Mouse (Mus musculus): Measurements from ENCODE around the gene Abtb2.

Abtb2 gene

GRCm38 (mm10) chr2:103659648-103660556, 93.8 kb downstream of the Abtb2 start:
- DNase-seq (ENCODE audit: low spot score in 2 of 2), result no peak

GRCm38 (mm10) chr2:103661696-103662095, 95.6 kb downstream of the Abtb2 start:
- no peak for DNase-seq (ENCODE audit: low spot score in 2 of 2)

GRCm38 (mm10) chr2:103662121-103662520, 96.0 kb downstream of the Abtb2 start:
- DNase-seq (ENCODE audit: low spot score in 2 of 2), result peak; percentile 56 to 62

GRCm38 (mm10) chr2:103664341-103664740, 98.2 kb downstream of the Abtb2 start:
- DNase-seq (ENCODE audit: low spot score in 2 of 2), result peak; percentile 56 to 59

GRCm38 (mm10) chr2:103667962-103668815, 102.1 kb downstream of the Abtb2 start:
- peak; percentile 70 to 79 for DNase-seq (ENCODE audit: low spot score in 2 of 2)

- no peak for DNase-seq (ENCODE audit: low spot score in 2 of 2)
Measured at GRCm38 (mm10) chr2:103668939-103669338, 102.8 kb downstream of the Abtb2 start.

- DNase-seq (ENCODE audit: low spot score in 2 of 2), result no peak
Measured at GRCm38 (mm10) chr2:103669561-103669960, 103.5 kb downstream of the Abtb2 start.

GRCm38 (mm10) chr2:103670276-103670680, 104.2 kb downstream of the Abtb2 start:
- DNase-seq (ENCODE audit: low spot score in 2 of 2), result no peak

- DNase-seq (ENCODE audit: low spot score in 2 of 2), result no peak
Measured at GRCm38 (mm10) chr2:103672573-103673119, 106.5 kb downstream of the Abtb2 start.

- no peak for DNase-seq (ENCODE audit: low spot score in 2 of 2)
Measured at GRCm38 (mm10) chr2:103673609-103674008, 107.5 kb downstream of the Abtb2 start.

GRCm38 (mm10) chr2:103675391-103675790, 109.3 kb downstream of the Abtb2 start:
- DNase-seq (ENCODE audit: low spot score in 2 of 2), result no peak

- DNase-seq (ENCODE audit: low spot score in 2 of 2), result no peak
Measured at GRCm38 (mm10) chr2:103676808-103677207, 110.7 kb downstream of the Abtb2 start.

- no peak for DNase-seq (ENCODE audit: low spot score in 2 of 2)
Measured at GRCm38 (mm10) chr2:103677614-103678369, 111.7 kb downstream of the Abtb2 start.

- no peak for DNase-seq (ENCODE audit: low spot score in 2 of 2)
Measured at GRCm38 (mm10) chr2:103678433-103678832, 112.3 kb downstream of the Abtb2 start.

- no peak for DNase-seq (ENCODE audit: low spot score in 2 of 2)
Measured at GRCm38 (mm10) chr2:103680364-103681110, 114.4 kb downstream of the Abtb2 start.

GRCm38 (mm10) chr2:103681149-103681548, 115.0 kb downstream of the Abtb2 start:
- no peak for DNase-seq (ENCODE audit: low spot score in 2 of 2)

GRCm38 (mm10) chr2:103682261-103682722, 116.2 kb downstream of the Abtb2 start:
- DNase-seq (ENCODE audit: low spot score in 2 of 2), result peak; percentile 86 to 95

GRCm38 (mm10) chr2:103682927-103683442, 116.9 kb downstream of the Abtb2 start:
- peak; percentile 49 to 55 for DNase-seq (ENCODE audit: low spot score in 2 of 2)

- DNase-seq (ENCODE audit: low spot score in 2 of 2), result no peak
Measured at GRCm38 (mm10) chr2:103684431-103684830, 118.3 kb downstream of the Abtb2 start.

- peak; percentile 72 to 73 for DNase-seq (ENCODE audit: low spot score in 2 of 2)
Measured at GRCm38 (mm10) chr2:103684926-103685577, 118.9 kb downstream of the Abtb2 start.

Measured in thymus, postnatal 10 days (tissue).